Mouse (Mus musculus): ENCODE measurements around the gene Arhgap10.

DNA sequence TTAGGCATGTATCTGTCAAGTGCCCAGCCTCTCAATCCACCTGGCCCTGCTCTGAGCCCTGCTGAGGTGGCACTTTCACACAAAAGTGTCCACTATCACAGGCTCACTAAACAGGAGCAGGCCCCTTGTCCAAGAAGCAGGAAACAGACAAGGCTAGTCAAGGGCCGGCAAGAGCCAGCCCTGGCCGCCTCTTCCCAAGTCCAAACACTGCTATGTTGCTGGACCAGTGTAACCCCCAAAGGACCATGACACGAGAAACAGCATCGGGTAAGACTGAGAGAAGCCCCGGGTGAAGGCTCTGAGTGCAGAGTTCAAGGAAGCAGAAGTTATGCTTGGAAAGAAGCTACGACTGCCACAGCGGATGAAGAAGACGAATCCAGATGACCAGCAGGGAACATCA lies 16.6 kb downstream of the Arhgap10 start:
- TF ChIP-seq POLR2A (IDR thresholded peaks at IDR 0.05; ENCODE audit: control insufficient read depth, low read depth, low read length) (no peak), CTCF (IDR thresholded peaks at IDR 0.05; ENCODE audit: control insufficient read depth, insufficient read depth, insufficient replicate concordance, low read depth, low read length) (no peak)
